Mouse (Mus musculus): Measurements from ENCODE around the gene Faf1. TPM values are rescaled to one million over a fixed set of nuclear protein-coding genes. Genes with fewer than 3 reads are reported as not detected.

The Faf1 gene
- polyA plus RNA-seq, 1 experiment from 2014 or later: 43.3 TPM

DNA sequence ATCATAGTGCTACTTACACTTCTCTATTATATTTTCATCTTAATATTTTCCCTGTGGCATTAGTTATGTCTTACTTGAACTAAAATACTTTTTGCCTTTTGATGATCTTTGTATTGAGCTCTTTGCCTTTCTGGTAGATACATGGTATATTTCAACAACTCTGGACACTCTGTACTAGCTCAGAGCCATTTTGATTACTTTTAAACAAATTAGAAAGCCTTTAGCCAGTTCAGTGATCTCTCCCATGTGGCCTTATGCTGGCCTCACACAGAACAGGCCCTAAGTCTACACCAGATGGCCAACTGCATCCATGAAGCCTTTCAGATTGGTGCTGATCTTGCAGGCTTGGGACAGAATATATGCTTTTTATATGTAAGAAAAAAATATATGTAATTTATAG, 23.1 kb upstream of the Faf1 start:
- DNase-seq (ENCODE audit: low spot score) (no peak), ATAC-seq (ENCODE audit: insufficient read depth, low FRiP score, low TSS enrichment) (no peak)
- H3K27ac ChIP-seq (ENCODE audit: low read depth, low read length): no peak overlapping the region
- no peaks in the 10 kb centered on the region for H3K36me3 ChIP-seq (ENCODE audit: control insufficient read depth, insufficient read depth, low read length)
- H3K9ac ChIP-seq (ENCODE audit: low read length): no peak overlapping the region
- H3K27me3 ChIP-seq (ENCODE audit: control insufficient read depth, insufficient read depth, low read length): peaks cover 37% of the 10 kb centered on the region
- no peak overlapping the region for H3K4me3 ChIP-seq (ENCODE audit: low read depth, low read length)
- no peaks in the 10 kb centered on the region for H3K9me3 ChIP-seq (ENCODE audit: control insufficient read depth, low read length)
- H3K4me1 ChIP-seq (ENCODE audit: control insufficient read depth, insufficient read depth, low read length): peaks cover 6% of the 10 kb centered on the region; the same call in 1 of the 2 replicates
- H3K4me2 ChIP-seq (ENCODE audit: low read depth): no peak overlapping the region

DNA sequence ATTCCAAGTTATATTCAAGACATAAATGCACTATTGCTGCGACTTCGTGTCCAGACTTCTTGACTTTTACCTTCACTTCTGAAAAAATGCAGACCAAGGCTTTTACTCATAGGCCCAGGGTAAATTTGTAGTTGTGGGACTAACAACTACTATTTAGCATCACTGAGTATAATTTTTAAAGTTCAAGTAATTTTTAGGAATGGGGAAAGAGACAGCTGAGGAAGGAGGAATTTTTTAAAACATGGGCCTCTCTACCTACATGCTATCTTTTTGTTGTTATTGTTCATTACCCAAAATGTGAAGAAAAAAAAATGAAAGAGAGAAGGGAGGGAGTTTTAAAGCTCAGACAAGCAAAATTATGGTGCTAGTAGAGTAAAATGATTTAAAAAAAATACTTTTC, 21.7 kb upstream of the Faf1 start:
- 50% methylated on average over 2 of the region's 2 CpGs for WGBS
- no peak overlapping the region for H3K4me3 ChIP-seq (ENCODE audit: low read depth, low read length)
- no peak overlapping the region for H3K9ac ChIP-seq (ENCODE audit: low read length)
- DNase-seq (ENCODE audit: low spot score) (no peak), ATAC-seq (ENCODE audit: insufficient read depth, low FRiP score, low TSS enrichment) (no peak)
- H3K4me1 ChIP-seq (ENCODE audit: control insufficient read depth, insufficient read depth, low read length): peaks cover 6% of the 10 kb centered on the region; the same call in 1 of the 2 replicates
- no peak overlapping the region for H3K27ac ChIP-seq (ENCODE audit: low read depth, low read length)
- H3K9me3 ChIP-seq (ENCODE audit: control insufficient read depth, low read length): no peaks in the 10 kb centered on the region
- H3K36me3 ChIP-seq (ENCODE audit: control insufficient read depth, insufficient read depth, low read length): no peaks in the 10 kb centered on the region
- peaks cover 50% of the 10 kb centered on the region for H3K27me3 ChIP-seq (ENCODE audit: control insufficient read depth, insufficient read depth, low read length)
- H3K4me2 ChIP-seq (ENCODE audit: low read depth): no peak overlapping the region

DNA sequence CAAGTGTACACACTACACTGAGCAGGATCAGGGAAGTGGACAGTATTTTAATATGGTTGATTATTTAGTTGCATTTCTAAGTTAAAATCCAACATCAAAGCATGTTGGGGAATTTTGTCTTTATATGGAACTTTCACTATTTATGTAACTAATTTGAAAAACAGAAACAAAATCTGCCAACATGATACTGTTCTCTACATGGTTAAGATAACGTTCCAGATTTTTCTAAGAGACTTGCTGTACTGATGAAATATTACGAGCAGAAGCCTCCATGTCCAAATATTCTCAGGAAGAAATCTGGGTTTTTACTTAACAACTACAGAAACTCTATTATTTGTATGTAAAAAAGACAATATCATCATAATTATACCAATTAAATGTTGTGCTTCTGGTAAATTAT, 20.6 kb upstream of the Faf1 start:
- ATAC-seq (ENCODE audit: insufficient read depth, low FRiP score, low TSS enrichment): no peak

DNA sequence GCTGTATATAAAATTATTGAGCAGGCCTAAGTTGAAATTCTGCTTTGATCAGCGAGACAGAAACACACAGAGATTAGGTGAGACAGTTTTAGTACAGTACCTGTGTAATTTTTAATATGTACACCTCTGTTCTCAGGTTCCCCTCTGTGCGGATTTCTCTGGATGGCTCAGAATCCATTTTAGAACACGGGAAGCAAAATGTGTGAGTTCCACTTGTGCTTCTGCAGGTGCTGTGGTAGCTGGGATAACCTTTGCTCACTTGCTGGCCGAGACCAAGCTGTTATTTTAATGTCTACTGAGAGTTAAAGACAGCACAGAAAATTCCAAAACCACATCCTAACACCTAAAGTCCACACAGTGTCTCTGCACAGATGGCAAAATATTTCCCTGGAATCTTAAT, 20.1 kb upstream of the Faf1 start:
- Histone ChIP-seq H3K4me1 (ENCODE audit: control insufficient read depth, insufficient read depth, low read length) (peaks cover 6% of the 10 kb centered on the region; the same call in 1 of the 2 replicates), H3K9me3 (ENCODE audit: control insufficient read depth, low read length) (no peaks in the 10 kb centered on the region), H3K27me3 (ENCODE audit: control insufficient read depth, insufficient read depth, low read length) (peaks cover 64% of the 10 kb centered on the region), H3K27ac (ENCODE audit: low read depth, low read length) (no peak overlapping the region), H3K9ac (ENCODE audit: low read length) (no peak overlapping the region), H3K4me2 (ENCODE audit: low read depth) (no peak overlapping the region), H3K36me3 (ENCODE audit: control insufficient read depth, insufficient read depth, low read length) (no peaks in the 10 kb centered on the region), H3K4me3 (ENCODE audit: low read depth, low read length) (no peak overlapping the region)
- ATAC-seq (ENCODE audit: insufficient read depth, low FRiP score, low TSS enrichment) (no peak), DNase-seq (ENCODE audit: low spot score) (peak; percentile 15)
- 6% methylated on average over 4 of the region's 4 CpGs for WGBS

More for the DNA sequence above, 20.6 kb upstream of the Faf1 start:
- Histone ChIP-seq H3K9ac (ENCODE audit: low read length) (no peak overlapping the region), H3K4me3 (ENCODE audit: low read depth, low read length) (no peak overlapping the region), H3K9me3 (ENCODE audit: control insufficient read depth, low read length) (no peaks in the 10 kb centered on the region), H3K27me3 (ENCODE audit: control insufficient read depth, insufficient read depth, low read length) (peaks cover 59% of the 10 kb centered on the region), H3K4me2 (ENCODE audit: low read depth) (no peak overlapping the region), H3K4me1 (ENCODE audit: control insufficient read depth, insufficient read depth, low read length) (peaks cover 6% of the 10 kb centered on the region; the same call in 1 of the 2 replicates), H3K36me3 (ENCODE audit: control insufficient read depth, insufficient read depth, low read length) (no peaks in the 10 kb centered on the region), H3K27ac (ENCODE audit: low read depth, low read length) (no peak overlapping the region)
- DNase-seq (ENCODE audit: low spot score): no peak
- WGBS: 30% methylated on average over 2 of the region's 2 CpGs

DNA sequence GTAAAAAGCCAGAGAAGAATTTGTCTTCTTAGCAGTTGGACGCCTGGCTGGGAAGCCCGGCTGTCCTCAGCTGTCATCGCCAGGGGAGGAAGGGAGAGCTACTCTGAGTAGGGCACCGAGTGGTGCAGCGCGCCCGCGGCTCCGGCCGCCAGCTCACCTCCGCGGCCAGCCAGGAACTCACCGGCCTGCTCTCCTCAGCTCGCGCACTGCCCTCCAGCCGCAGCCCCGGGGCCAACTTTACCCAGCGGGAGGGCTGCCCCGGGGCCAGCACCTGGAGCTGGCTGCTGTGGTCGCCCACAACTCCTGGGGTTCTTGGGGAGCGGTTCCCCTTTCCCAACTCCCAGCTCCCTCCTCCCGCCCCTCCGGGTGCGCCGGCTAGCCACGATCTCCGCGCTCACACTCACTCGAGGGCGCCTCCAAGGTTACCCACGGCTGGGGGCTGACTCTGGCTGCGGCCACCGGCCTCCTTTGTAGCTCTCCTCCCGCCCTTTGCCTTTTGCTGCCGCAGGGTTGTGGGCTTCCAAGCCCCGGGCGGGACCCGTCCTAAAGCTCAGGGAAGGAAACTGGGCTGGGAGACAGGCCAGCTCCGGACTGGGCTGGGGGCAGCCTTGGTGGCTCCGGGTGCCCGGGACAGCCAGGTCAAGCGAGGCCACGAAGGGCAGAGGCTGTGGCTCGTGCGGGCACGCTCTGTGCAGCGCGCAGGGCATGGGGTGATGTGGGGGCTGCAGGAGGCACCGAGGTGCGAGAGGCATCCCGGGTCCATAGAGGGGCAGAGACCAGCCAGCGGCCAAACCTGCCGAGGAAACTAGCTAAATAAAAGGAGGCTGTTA, 19.2 kb upstream of the Faf1 start:
- ATAC-seq (ENCODE audit: insufficient read depth, low FRiP score, low TSS enrichment) (peak; percentile 64), DNase-seq (ENCODE audit: low spot score) (peak; percentile 58)
- Histone ChIP-seq H3K4me3 (ENCODE audit: low read depth, low read length) (0 out of 2 replicates have a peak overlapping the region, but pooled peaks have one; percentile 13), H3K4me2 (ENCODE audit: low read depth) (peak overlapping the region; percentile 29), H3K36me3 (ENCODE audit: control insufficient read depth, insufficient read depth, low read length) (no peaks in the 10 kb centered on the region), H3K27ac (ENCODE audit: low read depth, low read length) (no peak overlapping the region), H3K27me3 (ENCODE audit: control insufficient read depth, insufficient read depth, low read length) (peaks cover 67% of the 10 kb centered on the region), H3K9ac (ENCODE audit: low read length) (no peak overlapping the region), H3K4me1 (ENCODE audit: control insufficient read depth, insufficient read depth, low read length) (peaks cover 6% of the 10 kb centered on the region; the same call in 1 of the 2 replicates), H3K9me3 (ENCODE audit: control insufficient read depth, low read length) (no peaks in the 10 kb centered on the region)
- under 1% methylated on average over 53 of the region's 53 CpGs for whole genome bisulfite sequencing

DNA sequence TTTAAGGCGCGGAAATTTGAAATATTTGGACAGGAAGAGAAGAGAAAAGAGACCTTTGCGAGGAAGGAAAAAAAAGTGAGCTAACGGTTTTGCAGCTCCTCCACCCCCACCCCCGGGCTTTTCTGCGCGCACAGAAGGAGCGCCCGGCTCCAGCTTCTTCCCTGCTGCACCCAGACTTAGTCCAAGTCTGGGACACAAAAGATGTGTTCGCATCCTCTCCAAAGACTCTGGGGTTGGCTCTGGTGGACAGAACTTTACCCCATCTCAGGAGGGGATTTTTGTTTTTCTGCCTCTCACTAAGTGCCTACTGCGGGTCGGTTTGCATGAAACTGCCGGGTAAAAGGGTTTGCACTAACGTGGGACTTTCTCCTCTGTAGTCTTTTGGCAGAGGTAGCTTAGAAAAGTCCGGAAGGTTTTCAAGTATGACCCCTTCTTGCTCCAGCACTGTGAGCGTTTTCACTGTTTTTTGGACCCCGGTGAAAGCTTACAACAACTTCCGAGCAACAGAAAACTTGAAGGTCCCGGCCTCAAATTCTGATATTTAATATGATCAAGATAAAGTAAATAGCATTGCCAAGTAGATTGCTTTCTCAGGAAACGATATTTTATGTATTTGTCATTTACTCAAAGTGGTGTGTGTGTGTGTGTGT, 18.4 kb upstream of the Faf1 start:
- DNase-seq (ENCODE audit: low spot score): peak; percentile 40
- H3K4me1 ChIP-seq (ENCODE audit: control insufficient read depth, insufficient read depth, low read length): peaks cover 6% of the 10 kb centered on the region; the same call in 1 of the 2 replicates
- H3K9ac ChIP-seq (ENCODE audit: low read length): no peak overlapping the region
- no peak overlapping the region for H3K4me3 ChIP-seq (ENCODE audit: low read depth, low read length)
- no peak for ATAC-seq (ENCODE audit: insufficient read depth, low FRiP score, low TSS enrichment)
- no peaks in the 10 kb centered on the region for H3K9me3 ChIP-seq (ENCODE audit: control insufficient read depth, low read length)
- H3K36me3 ChIP-seq (ENCODE audit: control insufficient read depth, insufficient read depth, low read length): no peaks in the 10 kb centered on the region
- H3K27me3 ChIP-seq (ENCODE audit: control insufficient read depth, insufficient read depth, low read length): peaks cover 70% of the 10 kb centered on the region
- no peak overlapping the region for H3K27ac ChIP-seq (ENCODE audit: low read depth, low read length)
- no peak overlapping the region for H3K4me2 ChIP-seq (ENCODE audit: low read depth)
- WGBS: 2% methylated on average over 20 of the region's 20 CpGs

DNA sequence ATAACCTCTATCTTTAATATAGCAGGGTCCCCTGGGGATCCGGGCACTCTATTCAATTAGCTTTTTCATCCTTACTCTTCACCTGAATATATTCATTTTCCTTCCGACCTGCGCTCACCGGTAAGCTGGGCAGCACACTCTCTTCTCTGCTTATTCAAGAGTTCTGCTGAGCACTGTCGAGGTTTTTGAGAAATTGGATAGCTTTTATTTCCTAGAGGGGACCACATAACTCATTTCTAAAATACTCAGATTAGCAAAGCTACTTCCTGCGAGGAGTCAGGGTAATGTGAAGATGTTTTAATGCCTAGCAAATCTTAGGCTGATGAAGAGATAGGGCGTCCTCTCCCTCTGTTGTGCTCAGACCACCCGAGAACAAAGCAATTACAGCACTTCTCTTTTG, 17.6 kb upstream of the Faf1 start:
- peaks cover 73% of the 10 kb centered on the region for H3K27me3 ChIP-seq (ENCODE audit: control insufficient read depth, insufficient read depth, low read length)
- WGBS: 1% methylated on average over 8 of the region's 8 CpGs
- no peaks in the 10 kb centered on the region for H3K36me3 ChIP-seq (ENCODE audit: control insufficient read depth, insufficient read depth, low read length)
- H3K9ac ChIP-seq (ENCODE audit: low read length): no peak overlapping the region
- peaks cover 6% of the 10 kb centered on the region; the same call in 1 of the 2 replicates for H3K4me1 ChIP-seq (ENCODE audit: control insufficient read depth, insufficient read depth, low read length)
- no peaks in the 10 kb centered on the region for H3K9me3 ChIP-seq (ENCODE audit: control insufficient read depth, low read length)
- DNase-seq (ENCODE audit: low spot score) (no peak), ATAC-seq (ENCODE audit: insufficient read depth, low FRiP score, low TSS enrichment) (no peak)
- no peak overlapping the region for H3K4me2 ChIP-seq (ENCODE audit: low read depth)
- no peak overlapping the region for H3K27ac ChIP-seq (ENCODE audit: low read depth, low read length)
- no peak overlapping the region for H3K4me3 ChIP-seq (ENCODE audit: low read depth, low read length)

DNA sequence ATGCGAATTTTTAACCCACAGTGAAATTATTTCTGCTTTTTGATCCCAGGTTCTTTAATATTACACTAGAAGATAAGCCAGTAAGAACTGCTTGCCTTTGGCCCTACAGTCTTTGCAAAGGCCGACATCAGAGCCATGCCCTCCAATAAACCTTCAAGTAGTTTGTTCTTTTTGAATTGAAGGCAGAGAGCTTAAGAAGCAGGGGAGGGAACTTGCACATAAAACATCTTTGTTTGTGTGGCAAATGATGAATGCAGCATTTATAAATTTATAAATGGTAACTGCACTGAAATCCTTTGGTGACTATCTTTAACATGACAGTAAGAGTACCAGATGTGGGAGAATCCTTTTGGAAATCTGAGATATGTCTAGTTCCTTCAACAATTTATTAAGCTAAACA, 16.8 kb upstream of the Faf1 start:
- H3K9ac ChIP-seq (ENCODE audit: low read length): no peak overlapping the region
- 8% methylated on average over 2 of the region's 2 CpGs for WGBS
- ATAC-seq (ENCODE audit: insufficient read depth, low FRiP score, low TSS enrichment) (no peak), DNase-seq (ENCODE audit: low spot score) (no peak)
- H3K4me3 ChIP-seq (ENCODE audit: low read depth, low read length): no peak overlapping the region
- peaks cover 6% of the 10 kb centered on the region; the same call in 1 of the 2 replicates for H3K4me1 ChIP-seq (ENCODE audit: control insufficient read depth, insufficient read depth, low read length)
- H3K27ac ChIP-seq (ENCODE audit: low read depth, low read length): no peak overlapping the region
- H3K36me3 ChIP-seq (ENCODE audit: control insufficient read depth, insufficient read depth, low read length): no peaks in the 10 kb centered on the region
- H3K4me2 ChIP-seq (ENCODE audit: low read depth): no peak overlapping the region
- H3K27me3 ChIP-seq (ENCODE audit: control insufficient read depth, insufficient read depth, low read length): peaks cover 78% of the 10 kb centered on the region
- H3K9me3 ChIP-seq (ENCODE audit: control insufficient read depth, low read length): no peaks in the 10 kb centered on the region
